Mouse (Mus musculus): ENCODE measurements at regions not wholly inside any gene's neighbourhood (a gene's known extent, or its start where the extent isn't known, plus 50 kb on each side); places are given as distances from the start of the nearest gene placed in this dataset.

DNA sequence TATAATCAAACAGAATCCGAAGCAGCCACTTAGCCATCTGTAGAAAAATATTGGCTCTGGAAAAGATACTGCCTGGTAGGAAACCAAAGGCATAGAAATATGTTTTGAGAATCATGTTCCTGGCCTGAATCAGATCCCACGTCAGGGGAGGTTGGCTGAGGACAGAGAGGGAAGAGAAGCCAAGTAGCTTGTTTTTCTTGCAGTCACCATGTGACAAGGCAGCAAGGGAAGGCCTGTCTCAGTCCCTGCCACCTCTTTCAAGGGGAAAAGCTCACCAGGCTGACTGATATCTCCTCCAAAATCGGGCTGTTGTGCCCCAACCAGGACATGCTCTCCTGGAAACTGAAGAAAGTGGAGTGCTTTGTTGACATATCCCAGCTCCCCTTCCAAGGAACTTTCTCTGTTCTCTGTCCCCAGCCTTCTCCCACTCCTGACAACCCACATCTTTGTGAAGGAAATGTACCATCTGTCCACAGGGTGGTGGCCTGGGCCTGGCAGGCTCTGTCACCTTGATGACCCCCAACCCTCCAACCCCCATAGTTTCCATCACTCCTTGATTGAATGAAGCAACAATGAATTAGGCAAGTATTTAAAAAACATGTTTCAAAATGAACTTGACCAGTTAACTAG, 104.3 kb upstream of the Foxn2 start:
- DNase-seq (ENCODE audit: low read depth in 2 of 2, low spot score in 2 of 2), result no peak

DNA sequence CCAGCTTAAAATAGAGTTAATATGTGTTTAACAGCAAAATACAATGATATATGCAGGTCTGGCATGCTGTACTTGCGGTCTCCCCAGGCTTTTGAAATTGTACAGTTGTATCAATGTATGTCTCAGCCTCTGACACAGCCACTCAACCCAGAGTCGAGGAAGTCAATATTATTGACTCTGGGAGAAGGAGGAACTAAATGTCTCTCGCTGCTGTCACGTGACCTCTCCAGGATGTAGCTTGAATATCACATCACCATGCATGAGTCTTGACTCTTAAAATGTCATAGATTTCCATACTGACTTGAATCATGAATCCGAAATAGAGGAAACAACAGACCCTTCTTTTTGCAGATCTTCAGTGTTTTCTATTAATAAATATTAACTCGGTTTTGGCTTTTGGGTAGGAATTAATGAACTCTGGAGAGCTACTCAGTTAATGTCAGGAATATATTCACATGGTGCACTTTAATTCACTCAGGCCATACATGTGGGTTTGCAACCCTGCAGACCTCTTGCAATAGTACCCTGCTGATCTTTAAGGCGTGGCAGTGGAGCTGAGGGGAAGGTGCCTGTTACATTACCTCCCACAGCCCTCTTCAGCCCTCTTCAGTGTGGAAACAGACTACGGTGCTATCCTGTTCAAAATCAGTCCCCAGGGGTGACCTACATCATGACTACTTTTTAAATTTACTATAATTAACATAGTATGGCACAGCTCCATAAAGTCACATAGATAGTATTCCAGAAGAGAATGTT, 102.7 kb upstream of the Foxn2 start:
- DNase-seq (ENCODE audit: low read depth in 2 of 2, low spot score in 2 of 2), result no peak

DNA sequence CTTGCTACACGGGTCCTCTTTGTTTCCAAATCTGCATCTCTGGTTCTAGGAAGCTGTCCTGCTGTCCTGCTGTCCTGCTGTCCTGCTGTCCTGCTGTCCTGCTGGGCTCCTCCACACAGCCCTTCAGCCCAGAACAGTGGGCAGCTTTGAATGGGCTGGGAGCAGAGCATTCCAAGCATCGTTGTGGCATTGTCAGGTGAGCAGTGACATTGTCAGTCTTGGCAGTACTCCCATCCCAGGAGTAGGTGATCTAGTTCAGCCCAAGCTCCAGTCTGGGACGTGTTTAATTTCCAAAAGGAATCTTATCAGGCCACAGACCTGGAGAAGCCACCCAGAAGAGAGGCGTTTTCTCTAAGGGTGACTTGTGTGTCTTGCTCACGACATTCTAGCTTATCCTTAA, 99.4 kb upstream of the Foxn2 start:
- no peak for DNase-seq (ENCODE audit: low read depth in 2 of 2, low spot score in 2 of 2)

DNA sequence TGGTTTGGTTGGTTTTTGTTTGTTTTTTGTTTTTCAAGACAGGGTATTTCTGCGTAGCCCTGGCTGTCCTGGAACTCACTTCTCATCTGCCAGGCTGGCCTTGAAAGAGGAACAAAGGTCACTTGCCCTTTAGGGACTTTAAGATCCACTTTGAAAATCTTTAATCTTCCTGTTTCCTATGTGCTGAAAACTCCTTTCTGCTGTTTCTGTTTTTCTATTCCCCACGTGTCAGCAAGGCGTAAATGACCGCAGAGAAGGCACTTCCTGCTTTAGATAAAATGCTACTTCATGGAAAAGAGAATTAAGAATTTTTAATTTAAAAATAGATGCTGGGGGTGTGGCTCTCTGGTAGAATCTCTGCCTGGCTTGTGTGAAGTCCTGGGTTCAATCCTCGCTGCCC, 98.9 kb upstream of the Foxn2 start:
- DNase-seq (ENCODE audit: low read depth in 2 of 2, low spot score in 2 of 2), result no peak

DNA sequence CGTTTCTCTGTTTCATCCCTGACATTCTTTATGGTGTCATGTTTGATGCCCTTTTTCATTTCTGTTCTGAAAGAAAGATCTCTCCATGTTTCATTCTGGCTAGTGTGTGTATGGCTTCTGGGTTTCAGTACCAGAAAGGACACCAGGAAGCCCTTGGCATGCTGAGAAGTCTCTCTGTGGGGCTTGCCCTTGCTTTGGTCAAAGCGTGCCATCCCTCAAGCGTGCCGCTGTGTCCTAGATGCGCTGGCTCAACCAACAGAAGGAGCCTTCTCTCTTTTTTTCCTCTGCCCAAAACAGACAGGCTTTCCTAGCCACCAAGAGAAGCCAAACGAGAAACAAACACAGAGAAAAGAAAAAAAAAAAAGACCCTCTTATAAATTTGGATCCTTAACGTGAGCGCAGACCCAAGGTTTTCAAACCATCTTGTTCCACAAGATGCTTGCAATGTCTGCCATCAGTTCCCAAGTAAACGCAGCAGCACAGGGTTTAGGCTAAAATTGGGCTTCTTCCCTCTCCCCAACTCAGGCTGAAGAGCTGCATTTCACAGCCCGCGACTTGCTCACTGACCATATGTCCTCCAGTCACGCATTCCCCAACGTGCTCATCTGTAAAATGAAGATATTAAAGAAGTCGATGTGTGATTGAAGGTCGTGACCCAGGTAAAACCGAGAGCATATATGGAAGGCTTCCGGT, 97.3 kb upstream of the Foxn2 start:
- DNase-seq (ENCODE audit: low read depth in 2 of 2, low spot score in 2 of 2), result no peak

DNA sequence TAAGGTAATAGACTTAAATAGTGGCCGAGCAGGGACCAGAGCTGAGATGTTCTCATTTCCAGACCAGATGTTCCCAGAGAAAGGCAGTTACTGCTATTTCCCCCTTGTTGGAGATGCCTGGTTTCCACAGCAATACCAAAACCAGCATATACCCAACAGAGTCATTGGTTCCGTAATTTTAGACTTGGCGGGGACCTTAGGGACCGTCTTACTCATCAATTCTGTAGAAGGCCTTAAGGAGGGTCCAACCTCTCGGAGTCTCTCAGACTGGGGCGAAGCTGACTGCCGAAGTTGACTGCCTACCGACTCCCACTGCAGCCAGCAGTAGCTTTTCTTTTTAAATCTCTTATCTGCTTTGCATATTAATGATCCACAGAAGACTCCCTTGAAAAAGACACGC, 95.1 kb upstream of the Foxn2 start:
- no peak for DNase-seq (ENCODE audit: low read depth in 2 of 2, low spot score in 2 of 2)

DNA sequence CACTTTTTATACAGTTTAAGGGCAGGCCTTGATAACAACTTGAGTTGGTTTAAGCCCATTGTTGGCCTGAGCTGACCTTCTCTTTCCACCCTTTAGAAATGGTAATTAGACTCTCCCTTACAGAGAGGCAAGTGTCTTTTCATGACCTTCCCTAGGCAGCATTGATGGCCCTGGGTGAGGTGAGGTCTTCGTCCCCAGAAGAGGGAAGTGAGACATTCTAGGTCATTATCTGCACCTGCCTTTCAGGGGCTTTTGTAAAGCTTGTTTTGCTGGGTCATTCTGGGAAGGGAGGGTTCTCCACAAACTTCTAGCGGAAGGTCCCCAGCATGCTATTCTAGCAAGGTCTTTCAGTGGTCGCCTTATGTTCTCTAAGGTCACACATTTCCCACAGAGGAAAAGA, 93.6 kb upstream of the Foxn2 start:
- no peak for DNase-seq (ENCODE audit: low read depth in 2 of 2, low spot score in 2 of 2)

DNA sequence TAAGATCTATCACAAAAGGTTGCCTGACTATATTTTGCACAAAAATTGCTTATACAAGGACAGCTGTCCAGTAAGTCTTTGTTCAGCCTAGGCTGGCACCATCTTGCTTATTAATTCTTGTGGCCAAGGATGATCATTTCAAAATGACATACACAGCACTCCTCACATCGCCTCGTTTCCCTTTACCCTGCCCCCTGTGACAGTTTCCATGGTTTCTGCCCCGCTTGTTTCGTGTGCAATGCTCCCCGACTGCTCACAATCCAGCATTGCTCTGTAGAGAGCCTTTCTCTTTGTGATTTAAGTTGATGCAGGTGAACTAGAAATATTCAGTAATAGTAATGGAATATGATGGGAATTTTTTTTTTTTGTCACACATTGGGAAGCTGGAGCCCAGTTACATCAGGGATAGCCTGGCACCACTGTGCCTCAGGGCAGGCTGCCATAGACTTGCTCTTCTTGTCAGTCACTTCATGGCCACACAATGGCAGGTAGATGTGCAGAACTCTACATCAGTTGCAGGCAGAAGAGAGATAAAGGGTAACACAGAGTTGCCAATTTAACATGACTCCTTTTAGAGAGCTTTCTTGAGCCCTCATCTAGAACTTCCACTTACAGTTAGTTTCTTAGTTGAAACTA, 90.6 kb upstream of the Foxn2 start:
- no peak for DNase-seq (ENCODE audit: low read depth in 2 of 2, low spot score in 2 of 2)

DNA sequence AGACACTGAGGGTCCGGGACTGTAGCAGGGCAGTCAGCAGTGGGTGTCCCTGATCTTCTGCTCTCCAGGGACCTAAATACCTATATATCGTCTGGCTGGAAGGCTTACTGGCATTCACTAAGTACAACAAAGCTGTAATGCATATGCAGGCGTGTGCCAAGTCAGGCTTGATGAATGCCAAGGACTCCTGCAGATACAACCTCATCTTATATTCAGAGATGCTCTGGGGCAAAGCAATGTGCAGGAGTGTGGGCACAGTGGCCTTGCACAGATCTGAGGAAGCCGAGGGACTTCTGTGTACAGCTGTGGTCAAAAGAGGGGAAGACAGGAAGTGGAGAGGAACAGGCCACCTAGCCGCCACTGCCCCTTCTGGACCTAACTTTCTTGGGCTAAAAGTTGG, 89.5 kb upstream of the Foxn2 start:
- DNase-seq (ENCODE audit: low read depth in 2 of 2, low spot score in 2 of 2), result no peak

DNA sequence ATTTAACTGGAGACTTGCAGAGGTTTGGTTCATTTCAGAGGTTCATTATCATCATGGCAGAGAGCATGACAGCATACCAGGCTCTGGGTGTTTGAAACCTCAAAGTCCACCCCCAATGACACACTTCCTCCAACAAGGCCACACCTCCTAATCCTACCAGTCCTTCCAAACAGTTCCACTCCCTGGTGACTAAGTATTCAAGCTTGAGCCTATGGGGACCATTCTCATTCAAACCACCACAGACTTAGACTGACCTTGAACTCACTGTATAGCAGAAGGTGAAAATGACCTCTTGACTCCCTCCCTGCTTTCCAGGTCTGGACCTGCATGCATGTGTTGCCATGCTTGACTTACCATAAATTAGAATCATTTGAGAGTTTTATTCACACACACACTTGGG, 87.6 kb upstream of the Foxn2 start:
- DNase-seq (ENCODE audit: low read depth in 2 of 2, low spot score in 2 of 2), result no peak

DNA sequence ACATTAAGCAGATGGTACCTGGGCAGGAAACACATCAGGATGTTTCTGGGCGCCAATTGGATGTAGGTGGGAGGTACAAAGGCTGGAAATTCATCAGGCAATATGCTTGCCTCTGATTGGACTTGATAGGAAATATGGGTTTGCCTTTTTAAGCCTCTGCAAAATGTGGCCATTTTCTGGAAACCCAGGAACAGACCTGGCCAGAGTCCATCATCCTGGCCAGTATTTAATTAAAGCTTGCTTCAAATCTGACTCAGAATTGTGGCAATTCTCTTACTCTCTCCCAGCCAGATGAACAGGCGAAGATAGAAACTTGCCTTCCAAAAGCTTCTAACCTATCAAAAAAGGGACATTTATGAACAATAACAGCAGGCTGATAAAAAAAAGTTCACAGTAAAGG, 79.3 kb upstream of the Foxn2 start:
- DNase-seq (ENCODE audit: low read depth in 2 of 2, low spot score in 2 of 2), result no peak

DNA sequence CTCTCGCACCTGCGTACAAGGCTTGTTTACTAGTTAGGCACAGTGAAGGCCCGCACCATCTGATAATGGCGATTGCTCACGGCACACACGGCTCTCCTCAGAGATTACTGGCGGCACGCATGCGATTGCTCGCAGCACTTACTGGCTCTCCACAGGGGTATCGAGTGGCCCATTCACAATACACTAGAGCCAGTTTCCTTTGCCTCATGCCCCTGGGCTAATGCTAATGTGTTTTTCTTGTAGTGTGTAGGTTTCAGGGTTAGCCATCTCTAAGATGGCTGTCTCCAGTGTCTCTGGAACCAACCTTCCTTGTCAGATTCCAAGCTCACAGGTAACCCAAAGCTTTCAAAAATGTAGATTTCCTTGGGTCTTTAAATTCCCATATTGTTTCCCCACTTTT, 78.1 kb upstream of the Foxn2 start:
- DNase-seq (ENCODE audit: low read depth in 2 of 2, low spot score in 2 of 2), result no peak

DNA sequence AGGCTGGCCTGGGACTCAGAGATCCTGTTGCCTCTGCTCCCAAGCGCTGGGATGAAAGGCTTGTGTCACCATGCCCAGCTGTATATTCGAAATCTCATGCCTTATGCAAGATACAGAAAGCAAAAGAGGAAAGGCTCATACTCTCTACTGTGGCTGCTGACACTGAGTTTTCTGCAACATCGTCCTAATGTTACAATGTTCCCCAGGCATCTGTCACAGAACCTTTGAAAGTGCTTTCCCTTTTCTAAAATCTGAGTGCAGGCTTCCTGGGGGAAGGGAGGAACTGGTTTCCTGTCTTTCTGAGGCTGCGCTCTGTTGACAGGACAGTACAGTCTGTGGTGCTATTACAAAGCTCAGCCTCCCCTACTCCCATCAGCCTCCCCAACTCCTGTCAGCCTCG, 72.6 kb upstream of the Foxn2 start:
- no peak for DNase-seq (ENCODE audit: low read depth in 2 of 2, low spot score in 2 of 2)

DNA sequence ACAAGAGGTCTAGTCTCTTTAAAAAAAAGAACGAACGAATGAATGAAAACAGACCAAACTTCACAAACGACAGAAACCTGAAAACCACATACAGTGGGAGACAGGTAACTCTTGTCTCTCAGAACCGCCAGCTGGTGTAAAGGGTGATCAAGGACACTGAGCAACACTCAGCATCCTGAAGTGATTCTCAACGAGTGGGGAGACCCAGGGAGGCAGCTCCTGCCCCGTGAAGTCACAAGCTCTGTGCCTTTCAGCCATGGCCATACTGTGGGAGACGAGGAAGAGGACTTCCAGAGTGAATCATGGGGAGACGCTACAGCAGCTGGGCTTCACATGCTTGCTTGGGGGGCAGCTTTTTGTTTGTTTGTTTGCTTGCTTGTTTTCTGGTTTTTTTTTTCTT, 70.5 kb upstream of the Foxn2 start:
- no peak for DNase-seq (ENCODE audit: low read depth in 2 of 2, low spot score in 2 of 2)

DNA sequence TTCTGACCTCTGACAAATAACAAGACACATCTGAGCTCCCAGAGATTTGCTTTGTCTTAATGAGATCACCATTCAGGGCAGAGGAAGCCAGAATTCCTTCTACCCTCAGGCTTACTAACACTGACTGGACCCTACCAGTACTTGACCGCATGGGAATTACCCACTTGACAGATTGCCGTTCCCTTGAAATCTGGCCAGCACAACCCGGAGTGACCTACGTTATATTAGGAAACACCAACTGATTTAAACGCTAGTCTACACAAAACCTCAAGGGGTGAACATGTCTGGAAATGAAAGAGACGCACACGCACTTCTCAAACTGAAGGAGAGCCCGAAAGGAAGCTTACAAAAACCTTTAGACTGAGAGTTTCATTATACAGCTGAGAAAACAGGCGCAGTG, 69.8 kb upstream of the Foxn2 start:
- no peak for DNase-seq (ENCODE audit: low read depth in 2 of 2, low spot score in 2 of 2)

DNA sequence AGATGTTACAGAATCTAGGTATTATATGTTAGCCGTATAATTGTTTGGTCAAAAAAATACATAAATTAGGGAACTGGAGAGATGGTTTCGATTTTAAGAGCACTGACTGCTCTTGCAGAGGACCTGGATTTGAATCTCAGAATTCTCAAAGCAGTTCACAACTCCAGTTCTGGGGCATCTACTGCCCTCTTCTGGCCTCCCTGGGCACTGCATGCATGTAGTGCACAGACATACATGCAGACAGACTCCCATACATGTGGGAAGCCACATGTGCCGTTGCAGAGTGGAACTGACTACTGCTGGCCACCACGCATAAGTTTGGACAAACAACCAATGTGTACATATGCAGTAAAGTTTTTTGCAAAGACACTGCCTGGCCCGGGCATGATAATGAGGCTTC, 62.0 kb upstream of the Foxn2 start:
- DNase-seq (ENCODE audit: low read depth in 2 of 2, low spot score in 2 of 2), result peak in 1 of 2 experiments; percentile 6

DNA sequence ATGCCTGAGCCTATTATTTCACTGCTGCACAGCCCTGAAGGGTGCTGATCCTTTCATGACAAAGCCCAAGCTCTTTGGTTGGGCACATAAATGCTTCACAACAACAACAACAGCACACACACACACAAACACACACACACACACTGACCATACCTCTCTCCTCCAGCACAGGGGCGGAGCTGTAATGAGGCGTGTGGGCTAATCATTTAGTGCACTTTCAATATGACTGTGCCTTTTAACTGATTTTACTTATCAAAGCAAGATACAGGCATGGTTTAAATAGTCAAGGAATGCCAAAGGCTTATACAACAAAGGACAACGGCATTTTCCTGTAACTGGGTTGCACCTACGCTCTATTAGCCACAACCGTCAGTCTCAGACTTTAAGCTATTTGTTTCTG, 61.1 kb upstream of the Foxn2 start:
- DNase-seq (ENCODE audit: low read depth in 2 of 2, low spot score in 2 of 2), result no peak

DNA sequence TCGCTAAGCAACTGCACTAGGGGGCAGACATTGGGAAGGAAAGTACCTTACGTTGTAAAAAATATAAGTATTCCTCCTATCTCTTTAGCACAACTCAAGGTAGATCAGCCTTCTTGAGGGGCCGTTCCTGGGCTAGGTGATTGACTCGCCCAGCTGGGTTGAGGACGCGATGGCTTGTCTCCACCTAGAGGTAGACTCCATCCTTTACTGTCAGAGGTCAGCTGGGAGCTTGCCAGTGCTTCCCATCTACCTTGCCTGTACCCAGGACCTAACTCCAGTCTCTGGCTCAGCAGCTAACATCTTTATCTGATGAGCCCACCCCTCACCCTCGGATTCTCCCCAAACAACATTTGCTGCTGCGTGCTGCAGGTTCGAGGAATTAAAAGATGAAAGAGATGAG, 59.4 kb upstream of the Foxn2 start:
- no peak for DNase-seq (ENCODE audit: low read depth in 2 of 2, low spot score in 2 of 2)

DNA sequence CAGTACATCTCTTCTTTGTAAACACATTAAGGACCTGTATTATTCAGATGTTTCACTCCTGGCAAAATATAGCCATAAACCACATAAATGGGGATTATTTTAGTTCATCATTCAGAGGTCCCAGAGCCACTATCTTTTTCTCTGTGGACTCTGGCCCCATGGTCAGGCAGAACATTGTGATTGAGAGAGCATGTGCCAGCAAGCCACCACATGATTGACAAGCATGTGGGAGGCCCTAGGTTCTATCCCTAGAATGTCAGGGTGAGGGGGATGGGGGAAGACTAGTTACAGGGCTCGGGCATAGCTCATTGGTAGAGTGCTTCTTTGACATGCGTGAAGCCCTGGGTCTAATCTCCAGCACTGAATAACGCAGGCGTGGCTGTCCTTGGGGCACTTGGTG, 57.1 kb upstream of the Foxn2 start:
- no peak for DNase-seq (ENCODE audit: low read depth in 2 of 2, low spot score in 2 of 2)

DNA sequence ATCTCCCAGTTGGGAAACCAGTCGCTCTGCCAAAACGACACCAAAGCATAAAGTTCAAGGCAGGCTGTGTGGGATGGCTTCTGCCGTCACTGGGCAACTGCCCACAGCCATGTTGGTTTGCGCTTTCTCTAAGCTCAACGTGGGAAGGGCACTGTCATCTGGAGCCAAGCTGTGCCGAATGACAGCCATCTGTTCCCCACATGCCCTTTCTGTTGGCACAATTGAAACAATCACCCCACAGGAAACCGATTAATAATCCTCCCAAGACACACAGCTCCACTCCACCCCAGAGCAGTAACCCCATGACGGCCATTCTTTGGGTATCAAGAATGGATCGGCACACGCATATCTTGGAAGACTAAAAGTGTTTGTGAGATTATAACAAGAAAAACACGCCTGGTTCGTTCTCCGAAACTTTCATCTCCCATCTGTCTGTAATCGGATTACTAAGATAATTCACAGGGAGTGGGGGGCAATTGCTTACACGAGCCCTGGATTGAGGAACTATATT, 52.0 kb upstream of the Foxn2 start:
- DNase-seq (ENCODE audit: low read depth in 2 of 2, low spot score in 2 of 2), result no peak

DNA sequence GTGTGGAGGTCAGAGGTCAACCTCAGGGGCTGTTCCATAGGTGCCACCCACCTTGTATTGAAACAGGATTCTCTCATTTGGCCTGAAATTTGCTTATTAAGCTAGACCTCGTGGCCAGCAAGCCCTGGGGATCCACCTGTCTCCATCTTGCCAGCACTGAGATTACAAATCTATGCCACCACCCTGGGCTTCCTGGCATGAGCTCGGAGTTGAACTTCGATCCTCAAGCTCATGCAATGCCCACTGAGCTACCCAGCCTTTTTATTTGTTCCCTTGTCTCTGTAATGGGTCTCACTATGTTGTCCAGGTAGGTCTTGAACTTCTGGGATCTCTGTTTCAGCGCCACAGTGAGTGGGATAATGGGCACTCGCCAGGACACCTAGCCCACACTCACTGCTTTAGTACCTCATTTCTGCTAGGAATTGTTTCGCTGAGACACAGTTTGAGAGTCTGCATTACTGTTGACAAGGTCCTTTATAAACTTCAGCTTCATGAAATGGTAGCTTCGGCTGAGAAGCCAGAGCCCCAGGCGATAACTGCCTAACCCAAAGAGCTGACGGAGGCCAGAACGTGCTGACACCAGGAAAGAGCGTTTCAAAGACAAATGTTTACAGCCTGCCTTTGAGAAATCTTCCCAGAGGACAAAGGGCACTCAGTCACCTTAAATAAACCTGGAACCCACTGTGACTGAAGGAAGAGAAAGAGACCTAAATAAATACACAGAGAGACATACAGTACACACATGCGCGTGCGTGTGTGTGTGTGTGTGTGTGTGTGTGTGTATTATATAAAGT, 50.6 kb upstream of the Foxn2 start:
- no peak for DNase-seq (ENCODE audit: low read depth in 2 of 2, low spot score in 2 of 2)

Data from CD8-positive naive resting alpha-beta T cell, adult 2 months (primary cell).